Mouse (Mus musculus): ENCODE data around the gene Ar. TPM values are rescaled to one million over a fixed set of nuclear protein-coding genes. Genes with fewer than 3 reads are reported as not detected.

Gene Ar
- polyA plus RNA-seq, 1 experiment = 2.2 TPM

DNA sequence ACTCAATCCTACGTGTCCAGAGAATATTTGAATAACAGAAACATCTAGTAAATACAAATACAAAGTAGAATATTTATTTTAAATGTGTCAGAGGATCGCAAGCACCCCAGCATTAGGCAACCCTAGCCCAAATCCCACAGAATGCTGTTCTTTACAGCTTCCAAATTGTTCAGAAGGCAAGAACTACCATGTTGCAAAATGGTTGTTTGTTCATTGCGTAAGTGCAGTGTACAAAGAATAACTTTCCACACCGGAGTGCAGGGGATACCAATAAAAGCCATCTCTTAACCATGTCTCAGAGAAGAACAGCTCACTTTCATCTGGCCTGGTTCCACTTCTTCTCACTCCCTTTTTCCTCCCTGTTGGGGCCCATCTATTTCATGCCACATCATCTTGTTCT, 90.4 kb downstream of the Ar start:
- TF ChIP-seq CTCF (IDR thresholded peaks at IDR 0.05; ENCODE audit: borderline replicate concordance, insufficient read depth, low read depth, low read length) = no peak
- TF ChIP-seq POLR2A (IDR thresholded peaks at IDR 0.05; ENCODE audit: borderline replicate concordance, insufficient read depth, low read length) = no peak
- WGBS = 88% methylated on average over 4 of the region's 4 CpGs
- no peak for DNase-seq
- no peaks in the 10 kb centered on the region for H3K4me1 ChIP-seq (ENCODE audit: control insufficient read depth, insufficient read depth, low read length)
- H3K4me3 ChIP-seq (replicated peaks; ENCODE audit: insufficient read depth, low read depth, low read length) = no peak overlapping the region
- H3K27ac ChIP-seq (ENCODE audit: insufficient read depth, low read length) = no peak overlapping the region
- no peaks in the 10 kb centered on the region for H3K27me3 ChIP-seq (ENCODE audit: control insufficient read depth, insufficient read depth, low read length)

DNA sequence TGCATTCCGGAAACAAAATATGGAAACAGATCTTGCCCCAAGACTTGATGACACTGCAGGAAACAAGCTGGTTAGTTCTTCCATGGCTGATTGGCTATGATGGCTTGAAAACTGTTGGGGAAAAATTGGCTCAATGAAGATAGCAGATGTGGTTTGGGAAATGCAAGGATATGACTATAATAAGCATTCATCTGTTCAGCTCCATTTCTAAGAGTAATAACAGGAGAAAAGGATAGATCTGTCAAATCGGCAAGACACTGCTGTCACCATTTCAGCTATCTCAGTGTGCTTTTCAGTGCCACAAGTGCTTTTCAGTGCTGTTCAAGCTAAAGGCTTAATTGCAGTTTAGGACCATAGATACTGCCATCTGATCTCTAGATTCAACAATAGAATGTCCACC, 96.5 kb downstream of the Ar start:
- Histone ChIP-seq H3K27ac (ENCODE audit: insufficient read depth, low read length) (no peak overlapping the region), H3K27me3 (ENCODE audit: control insufficient read depth, insufficient read depth, low read length) (no peaks in the 10 kb centered on the region), H3K4me1 (ENCODE audit: control insufficient read depth, insufficient read depth, low read length) (no peaks in the 10 kb centered on the region), H3K4me3 (replicated peaks; ENCODE audit: insufficient read depth, low read depth, low read length) (no peak overlapping the region)
- DNase-seq = no peak
- WGBS = 54% methylated on average over 2 of the region's 2 CpGs
- TF ChIP-seq CTCF (IDR thresholded peaks at IDR 0.05; ENCODE audit: borderline replicate concordance, insufficient read depth, low read depth, low read length) = no peak
- no peak for TF ChIP-seq POLR2A (IDR thresholded peaks at IDR 0.05; ENCODE audit: borderline replicate concordance, insufficient read depth, low read length)

DNA sequence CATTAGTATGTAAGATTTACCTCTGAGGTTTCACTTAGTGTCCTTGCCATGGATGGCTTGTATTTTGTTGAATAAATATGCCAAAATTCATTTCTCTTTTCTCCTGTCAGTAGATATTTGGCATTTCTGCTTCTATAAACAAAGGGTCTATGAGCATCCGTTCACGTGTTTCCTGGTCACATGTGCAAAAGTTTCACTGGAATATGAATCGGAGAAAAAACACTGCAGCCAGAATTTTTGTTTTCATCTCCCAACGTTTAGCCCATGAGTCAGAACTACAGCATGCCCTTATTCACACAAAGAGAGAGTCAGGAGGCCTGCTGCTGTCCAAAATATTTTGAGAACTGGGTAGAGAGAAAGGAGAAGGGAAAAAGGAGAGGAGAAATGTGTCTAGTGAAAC, 99.8 kb downstream of the Ar start:
- WGBS = 70% methylated on average over 4 of the region's 4 CpGs

DNA sequence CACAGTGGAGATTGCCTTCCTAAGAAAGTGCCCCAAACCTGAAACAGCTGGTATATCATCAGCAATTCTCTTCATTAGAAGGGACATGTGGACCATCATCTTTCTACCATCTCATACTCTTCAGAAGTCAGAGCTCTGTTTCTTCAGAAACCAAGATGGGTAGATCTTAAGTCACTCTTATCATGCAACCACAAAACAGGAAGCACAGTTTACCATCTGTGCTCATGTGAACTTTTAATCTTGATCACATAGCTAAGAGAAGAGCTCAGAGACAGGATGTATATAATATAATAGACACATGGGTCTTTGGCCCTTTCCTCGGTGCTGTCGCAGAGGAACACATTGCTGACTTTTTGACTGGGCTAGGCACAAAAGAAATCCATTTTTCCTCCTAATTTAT, 111.1 kb downstream of the Ar start:
- no peaks in the 10 kb centered on the region for H3K27me3 ChIP-seq (ENCODE audit: control insufficient read depth, insufficient read depth, low read length)
- no peak for DNase-seq

More for the DNA sequence above, 99.8 kb downstream of the Ar start:
- H3K4me3 ChIP-seq (replicated peaks; ENCODE audit: insufficient read depth, low read depth, low read length) = no peak overlapping the region
- H3K4me1 ChIP-seq (ENCODE audit: control insufficient read depth, insufficient read depth, low read length) = no peaks in the 10 kb centered on the region
- no peak overlapping the region for H3K27ac ChIP-seq (ENCODE audit: insufficient read depth, low read length)
- TF ChIP-seq POLR2A (IDR thresholded peaks at IDR 0.05; ENCODE audit: borderline replicate concordance, insufficient read depth, low read length) (no peak), CTCF (IDR thresholded peaks at IDR 0.05; ENCODE audit: borderline replicate concordance, insufficient read depth, low read depth, low read length) (no peak)
- no peaks in the 10 kb centered on the region for H3K27me3 ChIP-seq (ENCODE audit: control insufficient read depth, insufficient read depth, low read length)
- no peak for DNase-seq

DNA sequence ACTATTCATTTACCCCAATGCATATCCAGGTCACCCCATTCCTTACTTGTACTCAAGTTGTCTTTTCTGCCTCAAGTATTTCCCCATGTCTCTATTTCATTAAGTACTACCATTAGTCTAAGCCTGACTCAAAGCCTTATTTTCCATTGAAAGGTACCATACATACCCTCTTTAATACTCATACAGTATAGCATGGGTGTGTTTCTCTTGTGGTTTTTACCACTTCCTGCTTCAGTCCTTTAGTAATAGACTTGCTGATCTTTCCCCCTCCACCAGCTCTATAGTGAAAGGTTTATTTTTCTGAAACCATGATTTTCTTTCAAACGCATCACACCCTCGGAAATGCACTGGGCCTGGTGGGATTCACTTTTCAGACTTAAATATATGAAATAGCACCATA, 117.2 kb downstream of the Ar start:
- no peaks in the 10 kb centered on the region for H3K27me3 ChIP-seq (ENCODE audit: control insufficient read depth, insufficient read depth, low read length)
- H3K4me1 ChIP-seq (ENCODE audit: control insufficient read depth, insufficient read depth, low read length) = no peaks in the 10 kb centered on the region
- WGBS = 93% methylated on average over 2 of the region's 2 CpGs
- no peak for DNase-seq
- TF ChIP-seq POLR2A (IDR thresholded peaks at IDR 0.05; ENCODE audit: borderline replicate concordance, insufficient read depth, low read length) (no peak), CTCF (IDR thresholded peaks at IDR 0.05; ENCODE audit: borderline replicate concordance, insufficient read depth, low read depth, low read length) (no peak)
- no peak overlapping the region for H3K4me3 ChIP-seq (replicated peaks; ENCODE audit: insufficient read depth, low read depth, low read length)
- H3K27ac ChIP-seq (ENCODE audit: insufficient read depth, low read length) = no peak overlapping the region

More for the DNA sequence above, 111.1 kb downstream of the Ar start:
- Histone ChIP-seq H3K27ac (ENCODE audit: insufficient read depth, low read length) (no peak overlapping the region), H3K4me1 (ENCODE audit: control insufficient read depth, insufficient read depth, low read length) (no peaks in the 10 kb centered on the region), H3K4me3 (replicated peaks; ENCODE audit: insufficient read depth, low read depth, low read length) (no peak overlapping the region)
- TF ChIP-seq CTCF (IDR thresholded peaks at IDR 0.05; ENCODE audit: borderline replicate concordance, insufficient read depth, low read depth, low read length) (no peak), POLR2A (IDR thresholded peaks at IDR 0.05; ENCODE audit: borderline replicate concordance, insufficient read depth, low read length) (no peak)
- WGBS = 91% methylated on average over 2 of the region's 2 CpGs

DNA sequence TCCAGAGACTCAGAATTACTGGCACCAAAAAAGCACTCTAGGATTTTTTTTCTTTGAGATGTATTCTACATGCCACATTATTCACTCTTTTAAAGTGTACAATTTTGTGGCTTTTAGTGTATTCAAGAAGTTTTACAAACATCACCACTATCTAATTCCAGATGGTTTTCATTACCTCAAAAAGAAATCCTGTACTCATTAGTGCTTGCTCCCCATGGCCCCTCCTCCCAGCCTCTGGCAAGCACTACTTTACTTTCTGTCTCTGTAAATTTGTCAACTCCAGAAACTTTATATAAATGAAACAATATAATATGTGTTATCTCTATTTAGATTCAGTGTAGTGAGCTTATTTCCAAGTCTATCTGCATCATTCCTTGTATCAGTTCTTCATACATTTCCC, 122.8 kb downstream of the Ar start:
- TF ChIP-seq POLR2A (IDR thresholded peaks at IDR 0.05; ENCODE audit: borderline replicate concordance, insufficient read depth, low read length) (no peak), CTCF (IDR thresholded peaks at IDR 0.05; ENCODE audit: borderline replicate concordance, insufficient read depth, low read depth, low read length) (no peak)
- Histone ChIP-seq H3K4me1 (ENCODE audit: control insufficient read depth, insufficient read depth, low read length) (no peaks in the 10 kb centered on the region), H3K27ac (ENCODE audit: insufficient read depth, low read length) (no peak overlapping the region), H3K27me3 (ENCODE audit: control insufficient read depth, insufficient read depth, low read length) (no peaks in the 10 kb centered on the region), H3K4me3 (replicated peaks; ENCODE audit: insufficient read depth, low read depth, low read length) (no peak overlapping the region)
- no peak for DNase-seq

DNA sequence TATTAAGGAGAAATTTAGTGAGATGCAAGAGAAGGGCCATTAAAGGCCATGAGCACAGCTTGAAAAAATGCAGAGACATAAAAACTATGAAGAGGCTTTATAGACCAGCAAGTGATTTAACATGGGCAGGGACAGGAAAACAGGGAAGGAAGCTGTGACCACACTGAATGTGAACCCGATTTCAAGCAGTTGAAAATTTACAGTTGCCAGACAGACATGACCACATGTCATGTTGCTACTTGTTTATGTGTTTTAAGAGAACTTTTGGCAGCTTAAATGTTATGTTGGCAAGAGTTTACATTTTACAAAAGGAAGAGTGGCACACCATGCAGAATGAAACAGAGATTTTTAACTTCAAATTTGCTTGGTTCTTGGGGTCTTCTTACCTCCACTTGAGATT, 143.2 kb downstream of the Ar start:
- H3K27ac ChIP-seq (ENCODE audit: insufficient read depth, low read length) = no peak overlapping the region
- H3K4me3 ChIP-seq (replicated peaks; ENCODE audit: insufficient read depth, low read depth, low read length) = no peak overlapping the region
- H3K27me3 ChIP-seq (ENCODE audit: control insufficient read depth, insufficient read depth, low read length) = no peaks in the 10 kb centered on the region
- no peak for DNase-seq
- TF ChIP-seq POLR2A (IDR thresholded peaks at IDR 0.05; ENCODE audit: borderline replicate concordance, insufficient read depth, low read length) = no peak
- TF ChIP-seq CTCF (IDR thresholded peaks at IDR 0.05; ENCODE audit: borderline replicate concordance, insufficient read depth, low read depth, low read length) = no peak
- WGBS = 15% methylated on average over 1 of the region's 1 CpGs
- no peaks in the 10 kb centered on the region for H3K4me1 ChIP-seq (ENCODE audit: control insufficient read depth, insufficient read depth, low read length)

DNA sequence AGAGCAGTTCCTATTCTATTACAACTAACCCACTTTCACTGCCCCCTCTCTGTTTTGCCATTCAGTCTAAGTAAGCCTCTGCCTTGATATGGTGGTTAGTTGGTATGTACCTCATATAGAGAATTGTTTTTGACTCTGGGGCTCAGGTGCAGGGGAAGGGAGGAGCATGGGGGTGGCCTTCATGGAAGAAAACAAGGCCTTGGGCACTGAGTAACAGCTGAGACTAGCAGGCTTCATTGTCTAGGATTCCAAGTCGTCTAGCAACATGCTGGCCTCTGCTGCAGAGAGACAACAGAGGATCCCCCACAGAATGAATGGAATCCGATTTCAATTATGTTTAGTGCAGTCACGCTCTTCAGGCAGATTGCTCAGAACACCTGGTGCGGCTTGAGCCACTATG, 152.1 kb downstream of the Ar start:
- H3K27me3 ChIP-seq (ENCODE audit: control insufficient read depth, insufficient read depth, low read length) = no peaks in the 10 kb centered on the region
- whole genome bisulfite sequencing = 26% methylated on average over 4 of the region's 4 CpGs

More for the DNA sequence above, 152.1 kb downstream of the Ar start:
- no peak for DNase-seq
- Histone ChIP-seq H3K4me1 (ENCODE audit: control insufficient read depth, insufficient read depth, low read length) (no peaks in the 10 kb centered on the region), H3K27ac (ENCODE audit: insufficient read depth, low read length) (no peak overlapping the region), H3K4me3 (replicated peaks; ENCODE audit: insufficient read depth, low read depth, low read length) (no peak overlapping the region)
- TF ChIP-seq POLR2A (IDR thresholded peaks at IDR 0.05; ENCODE audit: borderline replicate concordance, insufficient read depth, low read length) = no peak
- no peak for TF ChIP-seq CTCF (IDR thresholded peaks at IDR 0.05; ENCODE audit: borderline replicate concordance, insufficient read depth, low read depth, low read length)
